Mouse (Mus musculus): ENCODE measurements around the gene Pitpnm3. TPM values are rescaled to one million over a fixed set of nuclear protein-coding genes. Genes with fewer than 3 reads are reported as not detected.

The Pitpnm3 gene
- polyA plus RNA-seq, 1 experiment from 2014 or later: 0.24 TPM

Other genes with a start within 250 kb of the Pitpnm3 start
- gene Aipl1, start 98.3 kb downstream of the Pitpnm3 start, polyA plus RNA-seq (2014; fragmentation: Nextera tagmentation; extraction: Ambion mirVana): 0.19 and 0.34 TPM in 2 replicates
- gene Pimreg, start 93.7 kb downstream of the Pitpnm3 start, polyA plus RNA-seq (2014; fragmentation: Nextera tagmentation; extraction: Ambion mirVana): 165 TPM in 2 replicates
- gene Gm43951, start 71.1 kb upstream of the Pitpnm3 start, polyA plus RNA-seq (2014; fragmentation: Nextera tagmentation; extraction: Ambion mirVana): 0.09 and 0.23 TPM in 2 replicates
- 9.9 and 11.0 TPM in 2 replicates for gene 4933427D14Rik, start 71.7 kb upstream of the Pitpnm3 start, polyA plus RNA-seq (2014; fragmentation: Nextera tagmentation; extraction: Ambion mirVana)
- gene Txndc17, start 71.8 kb upstream of the Pitpnm3 start, polyA plus RNA-seq (2014; fragmentation: Nextera tagmentation; extraction: Ambion mirVana): 184 and 188 TPM in 2 replicates
- 46.3 and 52.7 TPM in 2 replicates for gene Med31, start 79.8 kb upstream of the Pitpnm3 start, polyA plus RNA-seq (2014; fragmentation: Nextera tagmentation; extraction: Ambion mirVana)
- gene Slc13a5, start 131.4 kb upstream of the Pitpnm3 start, polyA plus RNA-seq (2014; fragmentation: Nextera tagmentation; extraction: Ambion mirVana): 0.11 TPM in 1 of 2 replicates, not detected in the other
- gene Xaf1, start 165.9 kb upstream of the Pitpnm3 start, polyA plus RNA-seq (2014; fragmentation: Nextera tagmentation; extraction: Ambion mirVana): 1.9 and 2.5 TPM in 2 replicates
- gene Fbxo39, start 178.7 kb upstream of the Pitpnm3 start, polyA plus RNA-seq (2014; fragmentation: Nextera tagmentation; extraction: Ambion mirVana): not detected in 2 replicates
- gene Tekt1, start 226.7 kb upstream of the Pitpnm3 start, polyA plus RNA-seq (2014; fragmentation: Nextera tagmentation; extraction: Ambion mirVana): 4.8 and 6.3 TPM in 2 replicates

Data from limb, embryonic 11.5 days (tissue).